Mouse (Mus musculus) lung, postnatal 10 days (tissue): ENCODE measurements around the gene Btbd35f25.
"Not testable (repeated sequence)": the region's sequence is repeated elsewhere in the genome, so short reads cannot be mapped to it uniquely, and the experiment has no call there.

Experiments used
- DNase-seq: peaks from one replicate; pipeline ENCODE4 v3.0.0; 2021

The Btbd35f25 gene

GRCm38 (mm10) chrX:31717056-31717455 is at the start of gene Btbd35f25:
Gene Btbd35f25, minus strand, starts transcription at chrX:31717156.
- DNase-seq: not testable (repeated sequence)

DNA sequence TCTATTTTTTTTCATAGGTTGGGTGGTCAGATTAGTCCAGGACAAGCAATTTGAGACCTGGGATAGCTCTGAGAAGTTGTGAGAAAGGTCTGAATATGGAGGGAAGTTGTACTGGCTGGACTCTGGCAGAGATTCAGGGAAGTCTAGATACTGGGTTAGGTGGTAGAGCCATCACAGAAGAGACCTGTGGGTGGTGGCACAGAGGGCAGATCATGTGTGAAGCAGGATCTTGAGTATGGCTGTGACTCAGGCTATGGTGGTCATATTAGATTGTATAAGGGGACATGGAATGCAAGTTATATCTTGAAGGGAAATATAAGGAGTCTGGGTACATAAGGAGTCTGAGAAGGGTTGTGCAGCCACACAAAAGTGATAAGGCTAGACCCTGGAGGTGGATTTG is 49.3 kb upstream of the Btbd35f25 start:
- DNase-seq: no peak

DNA sequence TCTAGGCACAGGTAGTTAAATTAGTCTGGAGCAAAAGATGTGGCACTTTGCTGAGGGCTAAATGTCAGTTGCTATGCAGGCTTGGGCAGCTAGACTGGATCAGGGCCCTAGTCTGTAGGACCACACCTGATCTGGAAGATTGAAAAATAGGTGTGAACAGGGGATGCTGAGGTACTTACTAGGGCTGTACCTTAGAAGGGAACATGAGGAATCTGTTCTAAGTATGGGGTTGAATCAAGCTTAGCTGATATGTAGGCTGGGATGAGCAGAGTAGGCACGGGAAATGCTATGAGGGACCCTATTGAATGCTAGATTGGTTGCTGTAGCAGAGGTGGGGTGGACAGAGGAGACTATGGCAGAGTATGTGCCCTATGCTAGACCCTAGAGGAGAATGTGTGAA is 47.0 kb upstream of the Btbd35f25 start:
- no peak for DNase-seq

DNA sequence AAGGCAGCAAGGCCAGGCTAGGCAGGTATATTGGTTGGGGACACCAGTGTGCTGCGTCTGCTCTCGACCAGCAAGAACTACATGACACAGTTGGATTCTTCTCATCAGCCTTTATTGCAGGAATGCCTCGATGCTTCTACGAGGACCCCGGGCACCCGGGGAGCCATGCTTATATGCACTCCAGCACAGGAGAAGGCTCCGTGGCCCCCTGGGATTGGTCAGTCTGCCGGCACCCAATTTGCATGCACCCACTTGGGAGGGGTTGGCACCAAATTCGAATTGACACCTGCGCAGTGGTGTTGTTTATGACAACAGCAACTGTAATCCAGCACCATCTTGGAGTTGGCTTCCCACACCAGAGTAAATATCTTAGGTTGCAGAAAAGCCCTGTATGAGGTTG is 28.1 kb upstream of the Btbd35f25 start:
- DNase-seq: no peak

DNA sequence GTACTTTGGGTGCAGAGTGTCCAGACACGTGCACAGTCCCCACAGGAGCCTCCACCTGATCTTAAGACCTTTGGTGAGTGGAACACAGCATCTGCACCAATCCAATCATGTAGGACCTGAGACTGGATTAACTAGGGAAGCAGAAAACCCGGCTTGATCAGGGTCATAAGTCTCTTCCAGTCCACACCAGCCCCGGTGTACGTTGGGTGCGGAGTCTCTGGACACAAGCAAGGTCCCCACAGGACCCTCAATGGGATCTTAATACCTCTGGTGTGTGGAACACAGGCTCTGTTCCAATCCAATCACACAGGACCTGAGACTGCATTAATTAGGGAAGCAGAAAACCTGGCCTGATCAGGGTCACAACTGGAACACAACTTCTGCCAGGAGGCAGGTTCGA is 20.0 kb upstream of the Btbd35f25 start:
- no peak for DNase-seq
